Mouse (Mus musculus) neural tube, embryonic 15.5 days (tissue): ENCODE results near the gene Ccdc151. TPM values are rescaled to one million over a fixed set of nuclear protein-coding genes. Genes with fewer than 3 reads are reported as not detected.
A peak's percentile ranks its signal among the peaks of the same experiment; 100 is the strongest.

ENCODE experiments used
- ATAC-seq: fragments of 200-750 bp; cut with Nextera tagmentation; 2 replicates; pipeline ENCODE4 v1.8.0; 2017; ENCODE audit warnings: mild to moderate bottlenecking, moderate TSS enrichment, moderate library complexity; ENCODE audit not compliant: low FRiP score
- H3K27ac ChIP-seq: fragments of 300-500 bp; sonication (generic); replicated peaks from 2 replicates; pipeline ENCODE4 v1.5.1; 2015; ENCODE audit warnings: mild to moderate bottlenecking, inconsistent platforms
- H3K27me3 ChIP-seq: fragments of 300-500 bp; sonication (generic); replicated peaks from 2 replicates; pipeline ENCODE4 v1.6.1; 2015; ENCODE audit warnings: inconsistent platforms
- H3K36me3 ChIP-seq: fragments of 300-500 bp; sonication (generic); 2 replicates; pipeline ENCODE4 v1.6.1; 2015; ENCODE audit warnings: inconsistent platforms
- H3K4me1 ChIP-seq: fragments of 300-500 bp; sonication (generic); 2 replicates; pipeline ENCODE4 v1.6.1; 2015; ENCODE audit warnings: inconsistent platforms
- H3K4me2 ChIP-seq: fragments of 300-500 bp; sonication (generic); 2 replicates; pipeline ENCODE4 v1.6.1; 2015; ENCODE audit warnings: inconsistent platforms, mild to moderate bottlenecking, moderate library complexity
- H3K4me3 ChIP-seq: fragments of 300-500 bp; sonication (generic); replicated peaks from 2 replicates; pipeline ENCODE4 v1.5.1; 2015; ENCODE audit warnings: mild to moderate bottlenecking, inconsistent platforms
- H3K9ac ChIP-seq: fragments of 300-500 bp; sonication (generic); replicated peaks from 2 replicates; pipeline ENCODE4 v1.6.1; 2015; ENCODE audit warnings: mild to moderate bottlenecking, inconsistent platforms
- H3K9me3 ChIP-seq: fragments of 300-500 bp; sonication (generic); replicated peaks from 2 replicates; pipeline ENCODE4 v1.6.1; 2016; ENCODE audit warnings: inconsistent platforms
- WGBS: fragments of 180-500 bp; shearing (Covaris S2); methylation state at CpG from one replicate; pipeline ENCODE4 v1.1.7; 2015; ENCODE audit warnings: mixed read lengths; 5-methylcytosine and 5-hydroxymethylcytosine counted together
- polyA plus RNA-seq: library from polyadenylated mRNA; unstranded; fragments of >200 nt; fragmentation: Nextera tagmentation; extraction: Ambion mirVana; gene quantifications from 2 replicates; pipeline ENCODE4 v1.2.1, GENCODE M21; 2015

Ccdc151 gene
- polyA plus RNA-seq, 1 experiment from 2014 or later = 4.0 TPM

- H3K4me1 ChIP-seq = peaks cover 2% of the 10 kb centered on the region; the same call in 1 of the 2 replicates
- no peaks in the 10 kb centered on the region for H3K27me3 ChIP-seq
- peaks cover 70% of the 10 kb centered on the region for H3K36me3 ChIP-seq
- no peak overlapping the region for H3K4me2 ChIP-seq
- no peak for ATAC-seq
- no peak overlapping the region for H3K4me3 ChIP-seq
- H3K27ac ChIP-seq = no peak overlapping the region
- H3K9ac ChIP-seq = no peak overlapping the region
- H3K9me3 ChIP-seq = no peaks in the 10 kb centered on the region
- WGBS = 93% methylated on average over 9 of the region's 9 CpGs
Measured at GRCm38 (mm10) chr9:22030386-22030785, 28.0 kb upstream of the Ccdc151 start.

GRCm38 (mm10) chr9:22028467-22028866 is 26.0 kb upstream of the Ccdc151 start:
- WGBS = 19% methylated on average over 7 of the region's 7 CpGs

GRCm38 (mm10) chr9:22024592-22024991 is 22.2 kb upstream of the Ccdc151 start:
- no peak for ATAC-seq

More at GRCm38 (mm10) chr9:22028467-22028866, 26.0 kb upstream of the Ccdc151 start:
- ATAC-seq = no peak
- Histone ChIP-seq H3K4me3 (no peak overlapping the region), H3K9me3 (no peaks in the 10 kb centered on the region), H3K4me2 (no peak overlapping the region), H3K4me1 (no peaks in the 10 kb centered on the region), H3K27me3 (no peaks in the 10 kb centered on the region), H3K36me3 (peaks cover 71% of the 10 kb centered on the region), H3K9ac (no peak overlapping the region), H3K27ac (no peak overlapping the region)

GRCm38 (mm10) chr9:22017208-22017825 is 14.9 kb upstream of the Ccdc151 start:
- H3K9ac ChIP-seq = no peak overlapping the region
- H3K36me3 ChIP-seq = peaks cover 37% of the 10 kb centered on the region
- no peaks in the 10 kb centered on the region for H3K9me3 ChIP-seq
- no peaks in the 10 kb centered on the region for H3K27me3 ChIP-seq
- ATAC-seq = no peak
- H3K27ac ChIP-seq = no peak overlapping the region
- WGBS = 84% methylated on average over 7 of the region's 7 CpGs
- H3K4me3 ChIP-seq = no peak overlapping the region
- H3K4me2 ChIP-seq = no peak overlapping the region
- no peaks in the 10 kb centered on the region for H3K4me1 ChIP-seq

More at GRCm38 (mm10) chr9:22024592-22024991, 22.2 kb upstream of the Ccdc151 start:
- 55% methylated on average over 8 of the region's 8 CpGs for WGBS
- Histone ChIP-seq H3K27me3 (no peaks in the 10 kb centered on the region), H3K27ac (no peak overlapping the region), H3K36me3 (peaks cover 55% of the 10 kb centered on the region), H3K4me3 (no peak overlapping the region), H3K4me2 (no peak overlapping the region), H3K4me1 (no peaks in the 10 kb centered on the region), H3K9ac (no peak overlapping the region), H3K9me3 (no peaks in the 10 kb centered on the region)

- H3K36me3 ChIP-seq = peaks cover 47% of the 10 kb centered on the region
- H3K4me1 ChIP-seq = no peaks in the 10 kb centered on the region
- no peaks in the 10 kb centered on the region for H3K27me3 ChIP-seq
- no peak overlapping the region for H3K9ac ChIP-seq
- H3K4me2 ChIP-seq = no peak overlapping the region
- H3K9me3 ChIP-seq = no peaks in the 10 kb centered on the region
- ATAC-seq = no peak
- 67% methylated on average over 10 of the region's 10 CpGs for WGBS
- no peak overlapping the region for H3K4me3 ChIP-seq
- H3K27ac ChIP-seq = no peak overlapping the region
Measured at GRCm38 (mm10) chr9:22016245-22016644, 13.8 kb upstream of the Ccdc151 start.

- H3K27me3 ChIP-seq = no peaks in the 10 kb centered on the region
- H3K9me3 ChIP-seq = no peaks in the 10 kb centered on the region
- peaks cover 76% of the 10 kb centered on the region for H3K36me3 ChIP-seq
- WGBS = 93% methylated on average over 13 of the region's 13 CpGs
- H3K4me1 ChIP-seq = no peaks in the 10 kb centered on the region
- H3K4me2 ChIP-seq = no peak overlapping the region
- H3K4me3 ChIP-seq = no peak overlapping the region
- no peak overlapping the region for H3K27ac ChIP-seq
- peak; percentile 17; the same call in 1 of the 2 replicates for ATAC-seq
- H3K9ac ChIP-seq = no peak overlapping the region
Measured at GRCm38 (mm10) chr9:22012731-22013130, 10.3 kb upstream of the Ccdc151 start.

GRCm38 (mm10) chr9:22011055-22011454 is 8.6 kb upstream of the Ccdc151 start:
- Histone ChIP-seq H3K4me2 (no peak overlapping the region), H3K9ac (no peak overlapping the region), H3K4me3 (no peak overlapping the region), H3K27ac (no peak overlapping the region), H3K4me1 (peaks cover 4% of the 10 kb centered on the region; the same call in 1 of the 2 replicates), H3K27me3 (no peaks in the 10 kb centered on the region), H3K36me3 (peaks cover 86% of the 10 kb centered on the region), H3K9me3 (no peaks in the 10 kb centered on the region)
- WGBS = 89% methylated on average over 5 of the region's 5 CpGs
- 0 out of 2 replicates have a peak, but pooled peaks have one; percentile 8 for ATAC-seq

GRCm38 (mm10) chr9:22004546-22004945 is 2.1 kb upstream of the Ccdc151 start:
- WGBS = 96% methylated on average over 12 of the region's 12 CpGs
- peaks cover 51% of the 10 kb centered on the region for H3K36me3 ChIP-seq
- peaks cover 40% of the 10 kb centered on the region for H3K4me1 ChIP-seq
- H3K27ac ChIP-seq = no peak overlapping the region
- no peaks in the 10 kb centered on the region for H3K27me3 ChIP-seq
- no peak overlapping the region for H3K4me3 ChIP-seq
- no peaks in the 10 kb centered on the region for H3K9me3 ChIP-seq
- no peak for ATAC-seq
- peak overlapping the region; percentile 91 for H3K4me2 ChIP-seq
- H3K9ac ChIP-seq = peak overlapping the region; percentile 14; the same call in 1 of the 2 replicates

- Histone ChIP-seq H3K4me1 (peaks cover 40% of the 10 kb centered on the region), H3K27ac (peak overlapping the region; percentile 86), H3K4me3 (peak overlapping the region; percentile 81), H3K9me3 (no peaks in the 10 kb centered on the region), H3K27me3 (no peaks in the 10 kb centered on the region), H3K9ac (peak overlapping the region; percentile 68), H3K4me2 (peak overlapping the region; percentile 91), H3K36me3 (peaks cover 38% of the 10 kb centered on the region)
- 0% methylated on average over 18 of the region's 18 CpGs for WGBS
- peak; percentile 46 for ATAC-seq
Measured at GRCm38 (mm10) chr9:22003163-22003554, 725 bp upstream of the Ccdc151 start.

GRCm38 (mm10) chr9:22001633-22002032 is 801 bp downstream of the Ccdc151 start:
- 87% methylated on average over 4 of the region's 4 CpGs for WGBS
- peaks cover 23% of the 10 kb centered on the region for H3K36me3 ChIP-seq
- H3K9ac ChIP-seq = no peak overlapping the region
- no peak overlapping the region for H3K27ac ChIP-seq
- H3K4me3 ChIP-seq = peak overlapping the region; percentile 35; the same call in 1 of the 2 replicates
- peak overlapping the region; percentile 69; the same call in 1 of the 2 replicates for H3K4me2 ChIP-seq
- H3K4me1 ChIP-seq = peaks cover 40% of the 10 kb centered on the region
- H3K9me3 ChIP-seq = no peaks in the 10 kb centered on the region
- ATAC-seq = no peak
- H3K27me3 ChIP-seq = no peaks in the 10 kb centered on the region

GRCm38 (mm10) chr9:22000296-22000695 is 2.1 kb downstream of the Ccdc151 start:
- H3K4me1 ChIP-seq = peaks cover 28% of the 10 kb centered on the region
- H3K36me3 ChIP-seq = peaks cover 12% of the 10 kb centered on the region
- no peak overlapping the region for H3K9ac ChIP-seq
- WGBS = 97% methylated on average over 6 of the region's 6 CpGs
- H3K27me3 ChIP-seq = no peaks in the 10 kb centered on the region
- no peaks in the 10 kb centered on the region for H3K9me3 ChIP-seq
- no peak overlapping the region for H3K4me2 ChIP-seq
- H3K27ac ChIP-seq = no peak overlapping the region
- ATAC-seq = no peak
- no peak overlapping the region for H3K4me3 ChIP-seq

GRCm38 (mm10) chr9:21996178-21996867 is 6.1 kb downstream of the Ccdc151 start:
- Histone ChIP-seq H3K4me2 (no peak overlapping the region), H3K9ac (no peak overlapping the region), H3K36me3 (no peaks in the 10 kb centered on the region), H3K9me3 (no peaks in the 10 kb centered on the region), H3K4me3 (no peak overlapping the region), H3K4me1 (no peaks in the 10 kb centered on the region), H3K27ac (no peak overlapping the region), H3K27me3 (peaks cover 9% of the 10 kb centered on the region)
- ATAC-seq = no peak
- WGBS = 85% methylated on average over 3 of the region's 3 CpGs
